Mouse (Mus musculus): ENCODE data around the gene Nkiras2. TPM values are rescaled to one million over a fixed set of nuclear protein-coding genes. Genes with fewer than 3 reads are reported as not detected.
"Not testable (repeated sequence)": the region's sequence is repeated elsewhere in the genome, so short reads cannot be mapped to it uniquely, and the experiment has no call there.

Gene Nkiras2
- polyA plus RNA-seq, 1 experiment: not detected

DNA sequence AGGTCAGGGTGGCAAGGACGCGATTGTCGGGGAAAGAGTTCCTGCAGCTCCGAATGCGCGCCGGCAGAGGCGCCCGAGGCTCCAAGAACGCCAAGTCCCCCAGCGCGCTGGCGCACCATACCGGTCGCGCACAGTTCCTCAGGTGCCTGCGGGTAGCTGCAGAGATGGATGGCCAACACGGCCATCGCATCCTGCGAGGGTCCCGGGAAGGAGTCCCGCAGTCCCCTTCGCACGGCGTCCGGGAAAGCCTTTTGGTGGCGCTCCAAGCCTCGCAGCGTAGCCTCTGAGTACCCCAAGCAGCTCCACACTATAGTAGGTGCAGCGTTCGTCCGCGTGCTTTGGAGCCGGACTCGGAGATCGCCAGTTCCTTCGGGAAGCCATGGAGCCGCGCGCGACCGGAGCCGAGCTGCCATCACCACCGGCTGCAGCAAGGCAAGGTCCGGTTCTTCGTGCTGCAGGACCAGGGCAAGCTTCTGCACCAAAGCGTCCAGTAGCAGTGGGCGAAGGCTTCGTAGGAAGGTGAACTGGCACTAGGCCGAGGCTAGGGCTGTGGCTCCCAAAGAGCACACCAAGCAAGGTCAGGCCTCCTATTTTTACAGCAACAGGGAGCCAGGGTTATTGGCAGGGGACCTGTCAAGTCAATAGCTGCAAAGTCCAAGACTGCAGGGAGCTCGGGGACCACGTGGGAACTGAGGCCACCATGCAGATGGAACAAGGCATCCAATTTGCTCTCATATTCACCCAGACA lies 21.3 kb downstream of the Nkiras2 start:
- Histone ChIP-seq H3K4me3 (ENCODE audit: insufficient read depth, low read depth, low read length) (peak overlapping the region; percentile 51), H3K27ac (ENCODE audit: insufficient read depth, low read depth, low read length) (0 out of 2 replicates have a peak overlapping the region, but pooled peaks have one; percentile 1), H3K4me1 (ENCODE audit: control insufficient read depth, insufficient read depth, low read length) (peaks cover 22% of the 10 kb centered on the region)
- TF ChIP-seq CTCF (IDR thresholded peaks at IDR 0.05; ENCODE audit: insufficient read depth, low read depth, low read length) (peak; percentile 42; the same call in 1 of the 2 replicates), POLR2A (IDR thresholded peaks at IDR 0.05; ENCODE audit: insufficient read depth, low read depth, low read length) (peak; percentile 29; the same call in 1 of the 2 replicates)
- 8% methylated on average over 52 of the region's 52 CpGs for WGBS

DNA sequence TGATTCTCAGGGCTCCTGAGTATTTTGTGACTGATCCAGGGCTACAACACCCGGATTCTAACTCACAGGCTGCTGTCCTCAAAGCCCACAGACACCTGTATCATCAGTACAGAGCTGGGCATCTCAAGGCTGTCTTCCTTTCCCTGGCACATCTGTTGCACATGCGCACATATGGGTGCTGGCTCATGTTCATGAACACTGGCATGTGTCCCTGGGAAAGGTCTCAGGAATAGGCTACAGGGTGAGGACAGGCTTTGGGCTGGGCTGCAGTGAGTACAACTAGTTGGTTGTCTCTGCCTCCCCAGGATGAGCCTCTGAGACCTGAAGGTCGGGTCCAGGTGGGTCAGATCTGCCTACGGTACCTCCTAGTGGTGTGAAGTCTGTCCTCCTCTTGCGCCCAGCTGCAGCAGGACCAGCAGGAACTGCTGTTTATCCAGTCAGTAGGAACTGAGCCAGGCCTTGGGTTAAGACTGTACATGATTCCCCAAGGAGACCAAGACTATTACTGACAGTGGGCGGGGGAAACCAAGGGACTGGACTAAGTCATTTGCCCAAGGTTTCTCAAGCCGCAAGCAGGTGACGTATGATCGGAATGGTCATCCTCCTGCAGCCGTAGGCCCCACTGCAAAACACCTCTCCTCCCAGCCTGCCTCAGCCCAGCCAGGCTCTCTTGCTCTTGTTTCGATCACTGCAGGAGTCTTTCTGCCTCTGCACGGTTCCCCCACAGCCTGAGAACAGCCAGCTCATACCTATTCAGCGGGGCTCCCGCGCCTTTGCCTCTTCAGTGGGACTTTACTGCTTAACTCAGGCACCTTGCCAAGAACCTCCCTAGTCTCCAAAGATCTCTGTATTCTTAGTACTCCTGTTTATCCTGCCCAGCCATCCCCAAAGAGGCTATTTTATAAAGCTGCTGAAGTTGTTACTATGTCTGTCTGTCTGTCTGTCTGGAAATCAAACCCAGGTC lies 24.9 kb downstream of the Nkiras2 start:
- H3K4me3 ChIP-seq (ENCODE audit: insufficient read depth, low read depth, low read length): no peak overlapping the region
- no peak for TF ChIP-seq CTCF (IDR thresholded peaks at IDR 0.05; ENCODE audit: insufficient read depth, low read depth, low read length)
- no peak for TF ChIP-seq POLR2A (IDR thresholded peaks at IDR 0.05; ENCODE audit: insufficient read depth, low read depth, low read length)
- no peak overlapping the region for H3K27ac ChIP-seq (ENCODE audit: insufficient read depth, low read depth, low read length)
- WGBS: 57% methylated on average over 15 of the region's 15 CpGs
- peaks cover 26% of the 10 kb centered on the region for H3K4me1 ChIP-seq (ENCODE audit: control insufficient read depth, insufficient read depth, low read length)

GRCm38 (mm10) chr11:100646265-100646664 lies 27.2 kb downstream of the Nkiras2 start:
- Histone ChIP-seq H3K4me3 (ENCODE audit: insufficient read depth, low read depth, low read length) (no peak overlapping the region), H3K27ac (ENCODE audit: insufficient read depth, low read depth, low read length) (no peak overlapping the region), H3K4me1 (ENCODE audit: control insufficient read depth, insufficient read depth, low read length) (peaks cover 11% of the 10 kb centered on the region; the same call in 1 of the 2 replicates)
- 40% methylated on average over 1 of the region's 1 CpGs for WGBS
- TF ChIP-seq CTCF (IDR thresholded peaks at IDR 0.05; ENCODE audit: insufficient read depth, low read depth, low read length): no peak
- no peak for TF ChIP-seq POLR2A (IDR thresholded peaks at IDR 0.05; ENCODE audit: insufficient read depth, low read depth, low read length)

GRCm38 (mm10) chr11:100648405-100648804 lies 29.4 kb downstream of the Nkiras2 start:
- Histone ChIP-seq H3K4me1 (ENCODE audit: control insufficient read depth, insufficient read depth, low read length) (peaks cover 13% of the 10 kb centered on the region; the same call in 1 of the 2 replicates), H3K4me3 (ENCODE audit: insufficient read depth, low read depth, low read length) (no peak overlapping the region), H3K27ac (ENCODE audit: insufficient read depth, low read depth, low read length) (no peak overlapping the region)
- 88% methylated on average over 8 of the region's 8 CpGs for WGBS
- no peak for TF ChIP-seq POLR2A (IDR thresholded peaks at IDR 0.05; ENCODE audit: insufficient read depth, low read depth, low read length)
- TF ChIP-seq CTCF (IDR thresholded peaks at IDR 0.05; ENCODE audit: insufficient read depth, low read depth, low read length): no peak

DNA sequence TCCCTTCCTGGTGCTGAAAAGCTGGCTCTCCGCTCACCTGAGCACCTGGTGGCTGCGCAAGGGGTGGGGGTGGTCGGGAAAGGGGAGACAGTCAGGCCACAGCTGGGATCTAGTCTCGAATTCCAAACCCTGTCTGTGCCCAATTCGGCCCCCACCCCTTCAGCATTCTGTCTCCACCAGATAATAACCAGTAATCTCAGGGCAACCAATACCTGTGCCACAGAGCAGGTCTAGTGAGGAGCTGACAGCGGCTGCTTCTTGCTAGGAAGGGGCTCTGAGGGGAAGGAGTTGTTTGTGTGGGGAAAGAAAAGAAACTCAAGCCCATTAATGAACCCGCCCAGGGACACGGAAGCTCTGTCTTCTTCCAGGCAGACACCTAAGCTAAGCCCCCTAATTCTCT lies 32.2 kb downstream of the Nkiras2 start:
- TF ChIP-seq CTCF (IDR thresholded peaks at IDR 0.05; ENCODE audit: insufficient read depth, low read depth, low read length) (no peak), POLR2A (IDR thresholded peaks at IDR 0.05; ENCODE audit: insufficient read depth, low read depth, low read length) (no peak)
- Histone ChIP-seq H3K4me1 (ENCODE audit: control insufficient read depth, insufficient read depth, low read length) (peaks cover 7% of the 10 kb centered on the region; the same call in 1 of the 2 replicates), H3K27ac (ENCODE audit: insufficient read depth, low read depth, low read length) (no peak overlapping the region), H3K4me3 (ENCODE audit: insufficient read depth, low read depth, low read length) (no peak overlapping the region)
- WGBS: 28% methylated on average over 8 of the region's 8 CpGs

DNA sequence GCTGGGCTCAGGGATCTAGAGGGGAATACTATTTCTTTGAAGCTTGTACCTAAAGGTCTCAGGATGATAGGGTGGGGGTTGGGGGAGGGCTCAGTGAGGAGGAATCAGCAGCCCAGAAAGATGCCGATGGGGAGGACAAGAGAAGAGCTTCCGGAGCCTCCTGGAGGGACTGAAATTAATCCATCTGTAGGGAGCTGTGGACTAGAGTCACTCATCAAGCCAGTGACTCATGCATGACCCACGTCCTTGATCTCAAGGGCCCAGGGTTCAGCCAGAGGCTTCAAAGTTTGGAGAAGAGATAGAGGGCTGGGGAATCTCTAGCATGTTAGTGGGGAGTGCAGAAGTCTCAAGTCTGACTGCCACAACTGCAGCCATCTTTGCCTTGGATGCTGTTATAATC lies 32.7 kb downstream of the Nkiras2 start:
- WGBS: 30% methylated on average over 3 of the region's 3 CpGs
- no peak overlapping the region for H3K27ac ChIP-seq (ENCODE audit: insufficient read depth, low read depth, low read length)
- TF ChIP-seq CTCF (IDR thresholded peaks at IDR 0.05; ENCODE audit: insufficient read depth, low read depth, low read length) (no peak), POLR2A (IDR thresholded peaks at IDR 0.05; ENCODE audit: insufficient read depth, low read depth, low read length) (no peak)

DNA sequence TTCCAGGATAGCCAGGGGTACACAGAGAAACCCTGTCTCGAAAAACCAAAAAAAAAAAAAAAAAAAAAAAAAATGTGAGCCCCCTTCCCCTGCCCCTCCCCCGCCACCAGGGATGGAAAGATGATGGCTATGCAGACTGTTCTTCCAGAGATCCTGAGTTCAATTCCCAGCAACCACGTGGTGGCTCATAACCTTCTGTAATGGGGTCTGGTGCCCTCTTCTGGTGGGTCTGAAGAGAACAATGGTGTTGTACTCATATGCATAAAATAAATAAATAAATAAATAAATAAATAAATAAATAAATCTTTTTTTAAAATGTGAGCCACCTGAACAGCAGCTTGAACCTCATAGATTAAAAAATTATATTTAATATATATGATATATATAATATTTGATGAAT lies 36.5 kb downstream of the Nkiras2 start:
- not testable (repeated sequence) for H3K4me3 ChIP-seq (ENCODE audit: insufficient read depth, low read depth, low read length); H3K27ac ChIP-seq (ENCODE audit: insufficient read depth, low read depth, low read length)
- 57% methylated on average over 3 of the region's 3 CpGs for WGBS
- peaks cover 19% of the 10 kb centered on the region for H3K4me1 ChIP-seq (ENCODE audit: control insufficient read depth, insufficient read depth, low read length)

More for the DNA sequence above, 32.7 kb downstream of the Nkiras2 start:
- Histone ChIP-seq H3K4me1 (ENCODE audit: control insufficient read depth, insufficient read depth, low read length) (peaks cover 12% of the 10 kb centered on the region), H3K4me3 (ENCODE audit: insufficient read depth, low read depth, low read length) (no peak overlapping the region)

- TF ChIP-seq CTCF (IDR thresholded peaks at IDR 0.05; ENCODE audit: insufficient read depth, low read depth, low read length) (no peak), POLR2A (IDR thresholded peaks at IDR 0.05; ENCODE audit: insufficient read depth, low read depth, low read length) (no peak)
- no peak overlapping the region for H3K27ac ChIP-seq (ENCODE audit: insufficient read depth, low read depth, low read length)
- 19% methylated on average over 6 of the region's 6 CpGs for WGBS
Measured at GRCm38 (mm10) chr11:100656458-100656857, 37.4 kb downstream of the Nkiras2 start.

GRCm38 (mm10) chr11:100659806-100660205 lies 40.8 kb downstream of the Nkiras2 start:
- no peak overlapping the region for H3K4me3 ChIP-seq (ENCODE audit: insufficient read depth, low read depth, low read length)
- no peak overlapping the region for H3K27ac ChIP-seq (ENCODE audit: insufficient read depth, low read depth, low read length)
- TF ChIP-seq POLR2A (IDR thresholded peaks at IDR 0.05; ENCODE audit: insufficient read depth, low read depth, low read length) (no peak), CTCF (IDR thresholded peaks at IDR 0.05; ENCODE audit: insufficient read depth, low read depth, low read length) (no peak)
- WGBS: 87% methylated on average over 10 of the region's 10 CpGs
- peaks cover 19% of the 10 kb centered on the region for H3K4me1 ChIP-seq (ENCODE audit: control insufficient read depth, insufficient read depth, low read length)

More at GRCm38 (mm10) chr11:100656458-100656857, 37.4 kb downstream of the Nkiras2 start:
- Histone ChIP-seq H3K4me1 (ENCODE audit: control insufficient read depth, insufficient read depth, low read length) (peaks cover 18% of the 10 kb centered on the region), H3K4me3 (ENCODE audit: insufficient read depth, low read depth, low read length) (no peak overlapping the region)

Measured in olfactory bulb, adult 2 months (tissue).